Mouse (Mus musculus) heart, embryonic 10.5 days (tissue): Measurements from ENCODE around the gene Sptssa. TPM values are rescaled to one million over a fixed set of nuclear protein-coding genes. Genes with fewer than 3 reads are reported as not detected.

Experiments
- DNase-seq: peaks from one replicate; pipeline ENCODE4 v3.0.0-alpha.2; 2017; ENCODE audit warnings: low spot score
- H3K27ac ChIP-seq: fragments of 300-500 bp; sonication (generic); 2 replicates; pipeline ENCODE4 v1.5.1; 2016; ENCODE audit warnings: mild to moderate bottlenecking
- H3K27me3 ChIP-seq: fragments of 300-500 bp; sonication (generic); 2 replicates; pipeline ENCODE4 v1.6.1; 2016; ENCODE audit warnings: mild to moderate bottlenecking; ENCODE audit not compliant: poor library complexity, insufficient read depth, severe bottlenecking
- H3K36me3 ChIP-seq: fragments of 300-500 bp; sonication (generic); 2 replicates; pipeline ENCODE4 v1.6.1; 2016; ENCODE audit warnings: mild to moderate bottlenecking, moderate library complexity
- H3K4me1 ChIP-seq: fragments of 300-500 bp; sonication (generic); 2 replicates; pipeline ENCODE4 v1.6.1; 2016; ENCODE audit warnings: mild to moderate bottlenecking
- H3K4me3 ChIP-seq: fragments of 300-500 bp; sonication (generic); 2 replicates; pipeline ENCODE4 v1.5.1; 2016; ENCODE audit warnings: mild to moderate bottlenecking, moderate library complexity
- H3K9me3 ChIP-seq: fragments of 300-500 bp; sonication (generic); 2 replicates; pipeline ENCODE4 v1.6.1; 2016; ENCODE audit warnings: mild to moderate bottlenecking, moderate library complexity
- WGBS: fragments of 180-500 bp; shearing (Covaris S2); methylation state at CpG from one replicate; pipeline ENCODE4 v1.1.7; 2016; 5-methylcytosine and 5-hydroxymethylcytosine counted together
- microRNA counts: library from miRNA; unstranded; fragments of <30 nt; microRNA quantifications from one replicate; lab custom pipeline; 2017
- microRNA-seq: library from miRNA; unstranded; fragments of <30 nt; microRNA quantifications from one replicate; pipeline ENCODE4, GENCODE M21; 2017
- polyA plus RNA-seq: library from polyadenylated mRNA; unstranded; fragments of >200 nt; fragmentation: Nextera tagmentation; extraction: Ambion mirVana; gene quantifications from 2 replicates; pipeline ENCODE4 v1.2.1, GENCODE M21; 2016

The Sptssa gene
- polyA plus RNA-seq, 1 experiment from 2014 or later, result 126 TPM

- no peaks in the 10 kb centered on the region for H3K4me1 ChIP-seq
- WGBS, result 93% methylated on average over 3 of the region's 3 CpGs
Observed at GRCm38 (mm10) chr12:54598358-54598757, 58.0 kb downstream of the Sptssa start.

GRCm38 (mm10) chr12:54596715-54597114, 59.7 kb downstream of the Sptssa start:
- WGBS, result 86% methylated on average over 4 of the region's 4 CpGs
- Histone ChIP-seq H3K9me3 (no peaks in the 10 kb centered on the region), H3K27me3 (no peaks in the 10 kb centered on the region), H3K27ac (no peak overlapping the region), H3K4me1 (no peaks in the 10 kb centered on the region), H3K4me3 (no peak overlapping the region), H3K36me3 (no peaks in the 10 kb centered on the region)
- DNase-seq, result no peak

More at GRCm38 (mm10) chr12:54598358-54598757, 58.0 kb downstream of the Sptssa start:
- Histone ChIP-seq H3K36me3 (no peaks in the 10 kb centered on the region), H3K27me3 (no peaks in the 10 kb centered on the region), H3K27ac (no peak overlapping the region), H3K9me3 (no peaks in the 10 kb centered on the region), H3K4me3 (no peak overlapping the region)
- DNase-seq, result no peak

MicroRNAs encoded within 50 kb of the gene (microRNA counts, 519-probe panel; counts per million panel counts)
- microRNA mmu-miR-1892 (lab: Ali Mortazavi, UCI), result not detected

Small RNAs within 50 kb of the gene (microRNA-seq; reads per million reads assigned to microRNA genes)
- not detected for gene Mir1892

Other genes with a start within 250 kb of the Sptssa start
- gene Eapp, start 39.3 kb upstream of the Sptssa start, polyA plus RNA-seq, result 44.7 and 52.1 TPM in 2 replicates
- gene Snx6, start 139.1 kb upstream of the Sptssa start, polyA plus RNA-seq, result 123 and 162 TPM in 2 replicates
- gene Cfl2, start 206.3 kb upstream of the Sptssa start, polyA plus RNA-seq, result 299 and 335 TPM in 2 replicates